Mouse (Mus musculus): ENCODE measurements around the gene Caap1. TPM values are rescaled to one million over a fixed set of nuclear protein-coding genes. Genes with fewer than 3 reads are reported as not detected.

Gene Caap1
- polyA plus RNA-seq, 1 experiment from 2014 or later, result 24.8 TPM

GRCm38 (mm10) chr4:94459424-94459823 is 97.2 kb downstream of the Caap1 start:
- ATAC-seq (ENCODE audit: low FRiP score), result no peak

DNA sequence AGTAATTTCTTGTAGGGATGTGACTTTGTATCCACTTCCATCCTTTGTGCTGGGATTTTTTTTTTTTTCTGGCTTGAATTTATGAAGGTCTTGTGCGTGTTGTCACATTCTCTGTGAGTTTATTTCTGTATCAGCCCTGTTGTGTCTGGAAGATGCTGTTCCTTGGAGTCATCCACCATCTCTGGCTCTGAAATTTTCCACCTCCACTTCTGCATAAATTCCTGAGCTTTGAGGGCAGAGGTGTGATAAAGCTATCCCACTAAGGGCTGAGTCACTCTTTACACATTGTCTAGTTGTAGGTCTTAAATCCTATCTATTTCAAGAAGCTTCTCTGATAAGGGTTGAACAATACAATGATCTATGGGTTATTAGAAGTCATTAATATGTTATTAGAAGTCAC is 101.7 kb downstream of the Caap1 start:
- no peak overlapping the region for H3K27ac ChIP-seq
- H3K9ac ChIP-seq, result no peak overlapping the region
- no peak overlapping the region for H3K4me2 ChIP-seq
- no peaks in the 10 kb centered on the region for H3K27me3 ChIP-seq
- H3K36me3 ChIP-seq, result peaks cover 10% of the 10 kb centered on the region
- 100% methylated on average over 1 of the region's 1 CpGs for WGBS
- no peak for ATAC-seq (ENCODE audit: low FRiP score)
- H3K4me3 ChIP-seq, result no peak overlapping the region
- no peaks in the 10 kb centered on the region for H3K9me3 ChIP-seq
- no peaks in the 10 kb centered on the region for H3K4me1 ChIP-seq (replicated peaks)

More at GRCm38 (mm10) chr4:94459424-94459823, 97.2 kb downstream of the Caap1 start:
- Histone ChIP-seq H3K9ac (no peak overlapping the region), H3K4me2 (no peak overlapping the region), H3K27me3 (no peaks in the 10 kb centered on the region), H3K9me3 (no peaks in the 10 kb centered on the region), H3K36me3 (peaks cover 29% of the 10 kb centered on the region), H3K4me1 (replicated peaks) (no peaks in the 10 kb centered on the region), H3K27ac (no peak overlapping the region), H3K4me3 (no peak overlapping the region)
- 96% methylated on average over 2 of the region's 2 CpGs for WGBS

Other genes with a start within 250 kb of the Caap1 start
- gene Gm10306, start 250 bp downstream of the Caap1 start, polyA plus RNA-seq (2015; fragmentation: Nextera tagmentation; extraction: Ambion mirVana), result 0.96 TPM in 1 of 2 replicates, not detected in the other
- 81.0 and 82.7 TPM in 2 replicates for gene Plaa, start 46.4 kb upstream of the Caap1 start, polyA plus RNA-seq (2015; fragmentation: Nextera tagmentation; extraction: Ambion mirVana)
- gene Ift74, start 57.7 kb upstream of the Caap1 start, polyA plus RNA-seq (2015; fragmentation: Nextera tagmentation; extraction: Ambion mirVana), result 34.0 and 36.2 TPM in 2 replicates
- 0.38 TPM in 2 replicates for gene Lrrc19, start 93.3 kb upstream of the Caap1 start, polyA plus RNA-seq (2015; fragmentation: Nextera tagmentation; extraction: Ambion mirVana)
- 8.9 and 9.4 TPM in 2 replicates for gene Tek, start 182.5 kb upstream of the Caap1 start, polyA plus RNA-seq (2015; fragmentation: Nextera tagmentation; extraction: Ambion mirVana)